Mouse (Mus musculus) heart, embryonic 11.5 days (tissue): Measurements from ENCODE around the gene Neo1. TPM values are rescaled to one million over a fixed set of nuclear protein-coding genes. Genes with fewer than 3 reads are reported as not detected.

Experiments
- ATAC-seq: fragments of 200-750 bp; cut with Nextera tagmentation; replicated peaks from 2 replicates; pipeline ENCODE4 v1.8.0; 2017; ENCODE audit warnings: moderate library complexity; ENCODE audit not compliant: insufficient number of reproducible peaks, low FRiP score, low TSS enrichment
- H3K27ac ChIP-seq: fragments of 300-500 bp; sonication (generic); 2 replicates; pipeline ENCODE4 v1.5.1; 2014; ENCODE audit warnings: mild to moderate bottlenecking, low read depth, low read length
- H3K27me3 ChIP-seq: fragments of 300-500 bp; sonication (generic); 2 replicates; pipeline ENCODE4 v1.6.1; 2014; ENCODE audit warnings: mild to moderate bottlenecking, low read length, mixed read lengths; ENCODE audit not compliant: control insufficient read depth, insufficient read depth
- H3K36me3 ChIP-seq: fragments of 300-500 bp; sonication (generic); 2 replicates; pipeline ENCODE4 v1.6.1; 2014; ENCODE audit warnings: mild to moderate bottlenecking, low read length, moderate library complexity, mixed read lengths; ENCODE audit not compliant: control insufficient read depth, insufficient read depth
- H3K4me1 ChIP-seq: fragments of 300-500 bp; sonication (generic); 2 replicates; pipeline ENCODE4 v1.6.1; 2014; ENCODE audit warnings: low read length; ENCODE audit not compliant: control insufficient read depth, insufficient read depth
- H3K4me2 ChIP-seq: fragments of 300-500 bp; sonication (generic); 2 replicates; pipeline ENCODE4 v1.6.1; 2014; ENCODE audit warnings: mild to moderate bottlenecking, moderate library complexity
- H3K4me3 ChIP-seq: fragments of 300-500 bp; sonication (generic); 2 replicates; pipeline ENCODE4 v1.5.1; 2014; ENCODE audit warnings: low read depth, low read length
- H3K9ac ChIP-seq: fragments of 300-500 bp; sonication (generic); 2 replicates; pipeline ENCODE4 v1.6.1; 2014; ENCODE audit warnings: mild to moderate bottlenecking, low read depth, low read length, moderate library complexity
- H3K9me3 ChIP-seq: fragments of 300-500 bp; sonication (generic); replicated peaks from 2 replicates; pipeline ENCODE4 v1.6.1; 2016; ENCODE audit warnings: low read length; ENCODE audit not compliant: control insufficient read depth
- whole genome bisulfite sequencing: fragments of 180-500 bp; shearing (Covaris S2); extraction: QIAGEN DNeasy Blood & Tissue Kit; methylation state at CpG from one replicate; pipeline ENCODE4 v1.1.7; 2014; ENCODE audit not compliant: insufficient replicate concordance; 5-methylcytosine and 5-hydroxymethylcytosine counted together
- polyA plus RNA-seq: library from polyadenylated mRNA; unstranded; fragments of >200 nt; fragmentation: Nextera tagmentation; extraction: Ambion mirVana; gene quantifications from 2 replicates; pipeline ENCODE4 v1.2.1, GENCODE M21; 2014

Neo1 gene
- 30.3 and 35.7 TPM in 2 replicates for polyA plus RNA-seq

DNA sequence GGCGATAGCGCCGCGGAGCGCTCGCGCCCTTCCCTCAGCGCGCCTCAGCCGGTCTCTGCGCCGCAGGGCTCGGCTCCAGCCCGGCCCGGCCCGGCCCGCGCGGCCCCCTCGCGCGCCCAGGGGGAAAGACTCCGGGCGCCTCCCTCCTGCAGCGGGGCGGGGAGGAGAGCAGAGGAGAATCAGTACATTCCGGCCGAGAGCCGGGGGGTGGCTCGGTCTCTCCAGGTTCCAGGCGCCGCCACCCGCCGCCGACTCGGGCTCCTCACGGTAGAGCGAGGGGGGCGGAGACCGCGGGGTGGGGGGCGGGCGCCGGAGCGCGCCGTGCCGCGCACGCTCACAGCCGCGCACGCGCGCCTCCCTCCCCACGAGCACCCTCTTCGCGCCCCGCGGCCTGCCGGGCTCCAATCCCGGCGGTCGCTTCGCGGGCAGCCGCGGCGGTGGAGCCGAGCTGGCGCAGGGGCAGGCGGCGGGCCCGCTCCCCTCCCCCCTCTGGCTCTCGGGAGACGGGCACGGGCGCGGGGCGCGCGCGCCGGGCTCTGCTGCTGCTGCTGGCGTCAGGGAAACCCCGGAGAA lies at the start of gene Neo1:
TSS of gene Neo1 (minus strand) at position 283 of the 573 bp plus-strand sequence.
- under 1% methylated on average over 72 of the region's 86 CpGs for WGBS
- Histone ChIP-seq H3K36me3 (no peaks in the 10 kb centered on the region), H3K4me3 (peak within 1 kb of the TSS; percentile 96), H3K9me3 (no peaks in the 10 kb centered on the region), H3K9ac (peak within 1 kb of the TSS; percentile 97), H3K27me3 (no peaks in the 10 kb centered on the region), H3K4me2 (peak within 1 kb of the TSS; percentile 81), H3K4me1 (peaks cover 16% of the 10 kb centered on the region), H3K27ac (peak within 1 kb of the TSS; percentile 100)
- peak; percentile 88 for ATAC-seq

DNA sequence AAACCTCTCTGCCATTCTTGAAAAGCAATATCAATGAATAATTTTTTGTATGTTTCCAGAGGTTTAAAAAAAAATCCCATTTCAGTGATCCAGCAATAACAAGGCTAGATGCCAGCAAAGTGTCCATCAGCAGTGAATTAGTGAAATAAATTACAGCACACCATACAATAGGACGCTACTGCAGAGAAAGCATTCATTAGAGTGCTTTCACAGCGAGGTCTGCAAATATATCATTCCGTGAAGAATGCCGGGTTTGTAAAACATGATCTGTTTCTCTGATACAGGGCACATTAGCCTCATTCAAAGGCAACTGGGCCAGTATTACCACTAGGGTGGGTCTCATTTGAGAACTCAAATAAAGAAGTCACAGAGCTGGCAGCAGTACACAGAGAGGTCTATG lies 39.4 kb upstream of the Neo1 start:
- H3K4me1 ChIP-seq, result peaks cover 18% of the 10 kb centered on the region
- no peaks in the 10 kb centered on the region for H3K36me3 ChIP-seq
- H3K9ac ChIP-seq, result no peak overlapping the region
- H3K27me3 ChIP-seq, result no peaks in the 10 kb centered on the region
- H3K4me3 ChIP-seq, result no peak overlapping the region
- no peak for ATAC-seq
- H3K4me2 ChIP-seq, result no peak overlapping the region
- WGBS, result 83% methylated on average over 4 of the region's 4 CpGs
- H3K27ac ChIP-seq, result no peak overlapping the region
- H3K9me3 ChIP-seq, result no peaks in the 10 kb centered on the region

DNA sequence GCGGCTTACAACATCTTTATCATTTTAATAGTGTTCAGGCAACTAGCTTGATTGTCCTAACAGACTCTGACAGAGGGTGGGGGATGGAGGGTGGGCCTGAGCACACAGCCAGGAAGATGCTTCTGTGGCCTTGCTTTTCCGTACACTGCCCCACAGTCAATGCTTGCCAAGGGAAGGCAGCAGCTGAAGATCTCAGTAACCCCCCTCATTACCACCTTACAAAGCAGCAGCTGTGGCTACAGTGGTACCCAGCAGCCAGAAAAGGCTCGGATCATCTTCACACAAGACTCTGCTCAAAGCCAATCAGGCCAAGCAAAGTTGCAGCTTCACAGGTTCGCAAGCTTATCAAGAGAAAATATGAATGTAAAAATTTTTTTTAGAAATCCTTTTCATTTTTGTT lies 37.6 kb upstream of the Neo1 start:
- no peak overlapping the region for H3K9ac ChIP-seq
- no peak overlapping the region for H3K4me2 ChIP-seq
- H3K4me1 ChIP-seq, result peaks cover 18% of the 10 kb centered on the region
- no peak for ATAC-seq
- H3K4me3 ChIP-seq, result no peak overlapping the region
- no peaks in the 10 kb centered on the region for H3K27me3 ChIP-seq
- H3K9me3 ChIP-seq, result no peaks in the 10 kb centered on the region
- WGBS, result 81% methylated on average over 4 of the region's 4 CpGs
- H3K36me3 ChIP-seq, result no peaks in the 10 kb centered on the region
- H3K27ac ChIP-seq, result no peak overlapping the region

DNA sequence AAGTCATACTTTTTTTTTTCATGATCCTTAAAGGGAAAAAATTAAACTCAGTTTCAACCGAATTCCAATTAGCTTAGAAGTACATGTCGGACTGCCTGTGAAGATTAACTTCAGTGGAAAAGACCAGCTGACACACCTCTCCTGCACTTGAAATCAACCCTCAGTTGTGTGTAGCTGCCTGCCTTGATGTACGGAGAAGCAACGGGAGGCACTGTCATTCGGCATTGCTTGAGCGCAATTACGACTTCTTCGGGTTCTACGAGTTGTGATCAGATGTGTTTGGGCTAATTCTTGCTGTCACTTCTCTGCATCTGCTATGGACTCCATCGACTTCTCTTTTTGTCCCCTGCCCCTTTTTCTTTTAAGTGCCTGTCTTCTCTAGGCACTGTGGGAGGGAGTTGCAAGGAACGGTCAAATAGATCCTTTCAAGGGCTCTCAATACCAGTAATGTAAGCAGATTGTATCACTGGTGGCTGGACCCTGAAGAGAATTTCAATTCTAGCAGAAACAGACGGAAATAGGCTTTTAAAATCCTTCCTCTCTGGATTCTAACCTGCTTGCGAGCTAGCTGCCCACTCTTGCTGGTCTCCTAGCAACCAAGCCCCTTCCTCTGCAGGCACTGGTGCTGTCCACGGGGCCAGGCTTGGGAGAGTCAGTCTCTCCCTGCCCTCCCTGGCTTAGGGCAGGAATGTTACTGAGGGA lies 36.0 kb upstream of the Neo1 start:
- Histone ChIP-seq H3K4me2 (peak overlapping the region; percentile 41), H3K9me3 (no peaks in the 10 kb centered on the region), H3K36me3 (no peaks in the 10 kb centered on the region), H3K4me3 (no peak overlapping the region), H3K9ac (no peak overlapping the region), H3K27ac (peak overlapping the region; percentile 32; the same call in 1 of the 2 replicates), H3K27me3 (no peaks in the 10 kb centered on the region), H3K4me1 (peaks cover 18% of the 10 kb centered on the region)
- ATAC-seq, result no peak
- WGBS, result 44% methylated on average over 14 of the region's 14 CpGs

DNA sequence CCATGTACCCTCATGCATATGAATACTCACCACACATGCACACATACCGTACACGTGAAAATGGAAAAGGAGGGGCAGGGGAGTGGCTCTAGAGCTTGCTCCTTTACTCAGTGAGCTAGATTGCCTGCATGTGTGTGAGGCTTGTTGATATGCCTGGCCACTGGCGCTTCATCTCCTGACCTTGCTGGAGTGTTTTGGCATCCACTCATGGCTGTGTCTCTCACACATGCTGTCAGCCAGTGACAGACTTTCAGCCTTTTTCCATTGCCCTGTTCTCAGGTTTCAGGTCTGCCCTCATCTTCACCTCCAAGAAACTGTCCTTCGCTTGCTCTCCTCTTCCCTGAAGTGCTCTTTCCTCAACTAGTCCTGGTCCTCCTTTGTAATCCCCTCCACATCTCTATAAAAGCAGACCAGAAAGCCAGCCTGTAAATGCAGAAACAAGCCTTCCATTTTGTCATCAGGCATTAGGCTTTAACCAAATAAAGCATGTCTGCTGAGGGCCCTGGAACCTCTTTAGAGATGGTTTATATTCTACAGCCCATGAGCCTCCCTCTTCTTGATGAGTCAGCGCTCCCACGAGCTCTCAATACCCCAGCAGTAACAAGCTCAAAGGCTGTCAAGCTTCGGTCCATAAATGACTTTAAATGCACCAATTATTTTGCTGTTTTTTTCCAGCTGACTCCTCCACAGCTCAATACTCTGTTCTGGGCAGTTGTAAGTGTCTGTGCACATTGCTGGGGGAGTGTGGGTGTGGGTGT lies 35.2 kb upstream of the Neo1 start:
- Histone ChIP-seq H3K27ac (peak overlapping the region; percentile 55), H3K27me3 (no peaks in the 10 kb centered on the region), H3K9me3 (no peaks in the 10 kb centered on the region), H3K4me1 (peaks cover 26% of the 10 kb centered on the region), H3K4me3 (no peak overlapping the region), H3K9ac (no peak overlapping the region), H3K4me2 (no peak overlapping the region; the same call in 1 of the 2 replicates), H3K36me3 (no peaks in the 10 kb centered on the region)
- ATAC-seq, result no peak
- 46% methylated on average over 7 of the region's 7 CpGs for WGBS

DNA sequence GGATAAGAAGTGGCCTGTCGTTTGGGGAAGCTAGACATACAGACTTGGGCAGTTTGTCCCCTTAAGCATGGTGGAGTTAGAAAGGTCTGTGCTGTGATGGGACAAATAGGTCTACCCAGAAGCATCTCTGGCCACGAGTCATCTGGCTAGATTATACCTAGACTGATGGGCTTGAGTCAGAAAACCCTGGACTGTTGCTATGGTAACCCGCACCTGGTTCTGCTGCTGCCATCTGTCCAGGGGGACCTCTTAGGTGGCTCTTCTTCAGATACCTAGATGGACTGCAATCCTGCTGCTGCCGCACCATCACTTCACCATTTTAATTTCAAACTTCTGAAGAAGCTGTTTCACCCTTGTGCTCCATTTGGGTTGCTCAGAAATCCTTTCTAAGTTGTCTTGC lies 34.0 kb upstream of the Neo1 start:
- 75% methylated on average over 4 of the region's 4 CpGs for WGBS
- Histone ChIP-seq H3K9ac (no peak overlapping the region), H3K27me3 (no peaks in the 10 kb centered on the region), H3K4me1 (peaks cover 36% of the 10 kb centered on the region), H3K27ac (no peak overlapping the region), H3K36me3 (no peaks in the 10 kb centered on the region), H3K4me2 (no peak overlapping the region), H3K4me3 (no peak overlapping the region), H3K9me3 (no peaks in the 10 kb centered on the region)
- no peak for ATAC-seq

DNA sequence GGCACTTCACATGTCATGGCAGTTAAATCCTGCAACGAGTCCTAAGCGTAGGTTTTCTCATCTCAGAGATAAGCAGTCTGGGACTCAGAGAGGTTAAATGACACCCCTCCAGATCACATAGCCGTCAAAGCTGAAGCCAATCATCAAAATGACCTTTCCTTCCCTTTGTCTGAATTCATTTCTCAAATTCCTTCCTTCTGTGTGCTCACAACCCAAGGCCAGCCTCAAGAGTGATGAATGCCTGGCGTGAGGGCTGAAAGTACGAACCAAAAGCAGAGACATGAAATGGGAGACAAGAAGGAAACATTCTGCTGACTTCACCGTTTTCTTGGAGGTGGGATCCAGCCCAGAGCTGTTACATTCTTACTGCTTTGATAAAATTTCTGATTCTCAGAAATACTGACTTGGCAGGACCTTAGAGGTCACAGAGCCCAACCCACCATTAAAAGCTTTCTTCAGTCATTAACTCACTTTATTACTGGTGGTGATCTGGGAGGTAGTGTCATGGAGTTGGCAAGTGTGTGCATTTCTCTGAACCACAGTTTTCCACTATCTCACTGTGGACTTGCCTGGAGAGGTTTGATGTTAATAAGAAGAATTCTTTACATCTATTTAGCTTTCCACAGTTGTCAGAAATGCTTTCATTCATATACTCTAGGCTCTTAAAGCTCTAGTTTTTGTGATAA lies 29.5 kb upstream of the Neo1 start:
- WGBS, result 25% methylated on average over 6 of the region's 6 CpGs
- H3K27ac ChIP-seq, result peak overlapping the region; percentile 68
- H3K9ac ChIP-seq, result no peak overlapping the region

DNA sequence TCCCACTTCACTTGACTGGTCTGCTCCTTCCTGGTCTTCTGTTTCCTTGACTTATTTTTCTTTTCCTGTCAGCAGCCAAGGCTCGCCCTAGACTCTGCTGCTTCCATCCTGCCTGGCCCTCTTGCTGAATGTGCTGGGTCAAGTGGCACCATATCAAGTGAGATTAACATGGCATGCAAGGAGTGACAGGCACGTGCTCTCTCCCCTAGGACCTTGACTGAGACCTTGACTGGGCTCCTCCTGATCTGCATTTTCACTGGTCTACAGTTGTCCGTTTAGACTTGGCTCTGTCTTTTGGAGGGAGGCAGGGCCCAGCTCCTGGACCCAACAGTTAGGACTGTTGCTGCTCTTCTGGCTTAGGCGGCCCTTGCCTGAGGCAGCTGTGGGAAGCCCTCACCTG lies 26.2 kb upstream of the Neo1 start:
- no peaks in the 10 kb centered on the region for H3K27me3 ChIP-seq
- 32% methylated on average over 4 of the region's 4 CpGs for WGBS
- H3K36me3 ChIP-seq, result no peaks in the 10 kb centered on the region
- H3K4me2 ChIP-seq, result no peak overlapping the region
- H3K9ac ChIP-seq, result 0 out of 2 replicates have a peak overlapping the region, but pooled peaks have one; percentile 34
- no peaks in the 10 kb centered on the region for H3K9me3 ChIP-seq
- H3K4me1 ChIP-seq, result peaks cover 37% of the 10 kb centered on the region
- H3K4me3 ChIP-seq, result no peak overlapping the region
- H3K27ac ChIP-seq, result peak overlapping the region; percentile 85
- no peak; the same call in 1 of the 2 replicates for ATAC-seq

More for the DNA sequence above, 29.5 kb upstream of the Neo1 start:
- Histone ChIP-seq H3K4me1 (peaks cover 37% of the 10 kb centered on the region), H3K4me3 (no peak overlapping the region), H3K4me2 (peak overlapping the region; percentile 30), H3K9me3 (no peaks in the 10 kb centered on the region), H3K27me3 (no peaks in the 10 kb centered on the region), H3K36me3 (no peaks in the 10 kb centered on the region)
- ATAC-seq, result no peak
